Mouse (Mus musculus) monocyte, adult 5-6 weeks (primary cell): ENCODE data around the gene Olfr199. TPM values are rescaled to one million over a fixed set of nuclear protein-coding genes. Genes with fewer than 3 reads are reported as not detected.
"Not testable (repeated sequence)": the region's sequence is repeated elsewhere in the genome, so short reads cannot be mapped to it uniquely, and the experiment has no call there.

ENCODE experiments used
- ATAC-seq: fragments of 153-309, 156-312 bp; replicated peaks from 2 replicates; pipeline ENCODE4 v1.8.0; 2017; ENCODE audit warnings: mild to moderate bottlenecking; ENCODE audit not compliant: low TSS enrichment, insufficient number of reproducible peaks, severe bottlenecking, poor library complexity, low FRiP score
- total RNA-seq: library from RNA; stranded (forward); fragments of 200-1000, 200-491, 200-594 nt; gene quantifications from 3 replicates; pipeline ENCODE4 v1.2.3, GENCODE M21; 2017

Olfr199 gene
- total RNA-seq: not detected in 3 replicates

DNA sequence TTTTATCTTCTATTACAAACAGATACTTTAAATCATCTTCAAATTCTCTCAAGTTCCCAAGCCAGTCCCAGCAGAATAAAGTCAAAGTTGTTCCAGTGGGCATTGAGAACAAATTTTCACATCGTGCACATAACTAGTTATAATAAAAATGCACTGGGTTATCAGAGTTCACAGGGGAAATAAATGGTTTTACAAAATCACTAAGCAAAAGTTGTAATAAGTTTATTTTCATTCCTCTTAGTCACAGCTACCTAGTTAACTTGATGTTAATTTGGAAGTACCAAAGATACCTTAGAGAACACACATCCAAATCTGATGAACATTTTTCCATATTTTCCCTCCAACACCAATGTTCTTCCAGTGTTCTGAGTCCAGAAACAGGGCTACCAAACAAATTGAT lies at the start of gene Olfr199:
Gene Olfr199, minus strand, starts transcription at position 101 of the 400 bp plus-strand sequence.
- ATAC-seq: not testable (repeated sequence)

GRCm38 (mm10) chr16:59269097-59269496 lies 49.5 kb upstream of the Olfr199 start:
- not testable (repeated sequence) for ATAC-seq

DNA sequence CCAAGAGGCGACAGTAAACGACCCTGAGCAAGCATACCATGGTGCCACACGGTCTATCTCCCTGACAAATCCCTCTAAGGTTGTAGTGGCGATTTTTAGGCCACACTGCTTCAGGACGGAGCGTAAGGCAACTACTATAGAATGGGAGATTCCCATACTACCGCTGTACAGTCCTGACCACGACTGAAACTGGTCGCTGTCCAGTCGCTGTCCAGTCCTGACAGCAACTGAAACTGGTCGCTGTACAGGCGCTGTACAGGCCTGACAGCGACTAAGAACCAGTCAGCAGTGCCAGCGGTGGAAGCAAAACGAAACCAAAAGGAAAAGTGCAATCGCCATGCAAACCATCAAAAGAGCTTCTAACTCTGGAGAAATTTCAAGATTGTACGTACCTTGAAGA lies 30.1 kb upstream of the Olfr199 start:
- no peak for ATAC-seq

GRCm38 (mm10) chr16:59217861-59218260 lies 1.7 kb downstream of the Olfr199 start:
- not testable (repeated sequence) for ATAC-seq

DNA sequence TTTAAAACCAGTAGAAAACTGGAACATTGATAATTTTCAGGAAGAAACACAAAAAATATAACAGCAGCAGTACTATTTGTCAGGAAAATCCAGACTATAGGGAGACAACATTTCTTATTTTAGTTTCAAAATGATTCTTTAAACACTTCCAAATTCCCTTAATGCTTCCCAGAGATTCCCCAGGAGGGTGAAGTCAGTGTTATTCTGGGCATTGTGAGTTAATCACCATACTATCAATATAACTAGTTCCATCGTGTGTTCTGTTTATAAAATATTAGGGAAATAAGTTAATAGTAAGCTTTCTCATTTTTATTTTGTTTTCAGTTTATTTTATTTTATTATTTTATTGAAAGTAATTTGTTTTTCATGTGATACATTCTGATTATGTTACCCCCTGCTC lies 16.1 kb downstream of the Olfr199 start, which contains the start of gene Olfr198:
Gene Olfr198, minus strand, starts transcription at position 101 of the 400 bp plus-strand sequence.
- not testable (repeated sequence) for ATAC-seq

GRCm38 (mm10) chr16:59170354-59170753 lies 49.2 kb downstream of the Olfr199 start, which contains the start of gene Olfr196:
Olfr196 (minus strand) TSS chr16:59170454.
- ATAC-seq: no peak

Other genes with a start within 250 kb of the Olfr199 start
- gene Olfr183, start 224.4 kb downstream of the Olfr199 start, total RNA-seq: not detected in 3 replicates
- gene Olfr186, start 189.5 kb downstream of the Olfr199 start, total RNA-seq: not detected in 3 replicates
- gene Olfr187, start 180.0 kb downstream of the Olfr199 start, total RNA-seq: not detected in 3 replicates
- gene Olfr190, start 141.8 kb downstream of the Olfr199 start, total RNA-seq: under 0.01 to 0.32 TPM in 2 of 3 replicates, not detected in the other
- gene Olfr191, start 129.9 kb downstream of the Olfr199 start, total RNA-seq: not detected in 3 replicates
- gene Olfr193, start 107.9 kb downstream of the Olfr199 start, total RNA-seq: not detected in 3 replicates
- not detected in 3 replicates for gene Olfr194, start 98.7 kb downstream of the Olfr199 start, total RNA-seq
- gene Olfr195, start 72.7 kb downstream of the Olfr199 start, total RNA-seq: not detected in 3 replicates
- gene Olfr196, start 49.3 kb downstream of the Olfr199 start, total RNA-seq: not detected in 3 replicates
- gene Olfr198, start 16.2 kb downstream of the Olfr199 start, total RNA-seq: not detected in 3 replicates
- gene Olfr201, start 52.9 kb upstream of the Olfr199 start, total RNA-seq: not detected in 3 replicates
- gene Olfr202, start 67.0 kb upstream of the Olfr199 start, total RNA-seq: not detected in 3 replicates
- not detected in 3 replicates for gene Olfr203, start 79.1 kb upstream of the Olfr199 start, total RNA-seq
- gene Olfr204, start 98.5 kb upstream of the Olfr199 start, total RNA-seq: not detected in 3 replicates
- not detected in 3 replicates for gene Olfr205, start 111.4 kb upstream of the Olfr199 start, total RNA-seq
- gene Olfr206, start 129.5 kb upstream of the Olfr199 start, total RNA-seq: not detected in 3 replicates
- gene Olfr209, start 144.2 kb upstream of the Olfr199 start, total RNA-seq: not detected in 3 replicates
- not detected in 3 replicates for gene Gabrr3, start 187.6 kb upstream of the Olfr199 start, total RNA-seq